Mouse (Mus musculus) CH12.LX (cell line): ENCODE results near the gene Olfr414.

ENCODE experiments used
- CTCF ChIP-seq, 2 experiments: IDR thresholded peaks in 1 of 2; conservative IDR thresholded peaks in 1 of 2; 2 replicates each; pipeline ENCODE4 v1.5.1; 2011 to 2012; ENCODE audit warnings: low read depth in 2 of 2, low read length in 2 of 2, improper control_type of control experiment in 1 of 2, inconsistent platforms in 1 of 2, mild to moderate bottlenecking in 1 of 2, moderate library complexity in 1 of 2
- EP300 ChIP-seq: IDR thresholded peaks from 2 replicates; pipeline ENCODE4 v1.6.1; 2011; ENCODE audit warnings: low read length, improper control_type of control experiment
- ETS1 ChIP-seq: conservative IDR thresholded peaks from 2 replicates; pipeline ENCODE4 v1.6.1; 2012; ENCODE audit warnings: low read depth, mild to moderate bottlenecking, inconsistent platforms, low read length, improper control_type of control experiment, moderate library complexity
- GABPA ChIP-seq: IDR thresholded peaks from 2 replicates; pipeline ENCODE4 v1.6.1; 2012; ENCODE audit warnings: low read depth, low read length, improper control_type of control experiment, inconsistent platforms; ENCODE audit not compliant: insufficient replicate concordance
- MAFK ChIP-seq: IDR thresholded peaks from 2 replicates; pipeline ENCODE4 v1.6.1; 2011; ENCODE audit warnings: low read length, improper control_type of control experiment; ENCODE audit not compliant: insufficient replicate concordance
- MEF2A ChIP-seq: IDR thresholded peaks from 2 replicates; pipeline ENCODE4 v1.6.1; 2014; ENCODE audit warnings: low read depth, mild to moderate bottlenecking, inconsistent platforms, low read length, improper control_type of control experiment, borderline replicate concordance
- PAX5 ChIP-seq: IDR thresholded peaks from 2 replicates; pipeline ENCODE4 v1.6.1; 2012; ENCODE audit warnings: low read length, inconsistent platforms, mixed read lengths
- POLR2A ChIP-seq: IDR thresholded peaks from 2 replicates; pipeline ENCODE4 v1.6.1; 2011; ENCODE audit warnings: low read depth, mild to moderate bottlenecking, improper control_type of control experiment, low read length
- USF1 ChIP-seq: IDR thresholded peaks from 2 replicates; pipeline ENCODE4 v1.6.1; 2014; ENCODE audit warnings: low read depth, mild to moderate bottlenecking, inconsistent platforms, low read length, improper control_type of control experiment
- USF2 ChIP-seq: conservative IDR thresholded peaks from 2 replicates; pipeline ENCODE4 v1.6.1; 2011; ENCODE audit warnings: low read depth, low read length, improper control_type of control experiment
- ZNF384 ChIP-seq: IDR thresholded peaks from 2 replicates; pipeline ENCODE4 v1.6.1; 2012; ENCODE audit warnings: low read depth, low read length, improper control_type of control experiment, inconsistent platforms

DNA sequence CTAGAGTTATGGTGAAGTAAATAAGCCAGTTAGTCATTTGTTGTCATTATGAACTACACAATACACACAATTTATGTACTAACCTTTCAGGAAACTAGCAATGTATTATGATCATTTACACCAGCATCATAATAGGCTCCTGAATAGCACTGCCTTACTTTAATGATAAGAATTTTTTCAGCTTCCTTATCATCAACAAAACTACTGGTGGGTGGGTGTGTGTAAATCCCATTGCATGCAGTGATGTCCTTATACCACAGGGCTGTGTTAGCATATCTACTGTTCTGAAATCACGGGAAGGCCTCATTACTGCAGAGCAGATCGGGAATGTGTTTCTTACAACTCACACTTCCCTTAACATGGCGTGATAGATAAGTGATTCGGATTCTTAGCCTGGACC is 905 bp upstream of the Olfr414 start:
- TF ChIP-seq ZNF384: no peak
- TF ChIP-seq USF1: no peak
- TF ChIP-seq POLR2A: no peak
- TF ChIP-seq CTCF (conservative IDR thresholded peaks at IDR 0.05 in 1 of 2, IDR thresholded peaks at IDR 0.05 in 1 of 2; ENCODE audit: low read depth in 2 of 2, low read length in 2 of 2): no peak
- TF ChIP-seq GABPA: no peak
- TF ChIP-seq USF2: no peak
- TF ChIP-seq MEF2A: no peak
- no peak for TF ChIP-seq PAX5
- no peak for TF ChIP-seq EP300
- TF ChIP-seq MAFK: no peak
- no peak for TF ChIP-seq ETS1
